Mouse (Mus musculus) heart, postnatal 36 days (tissue): ENCODE data around the gene Tpx2. TPM values are rescaled to one million over a fixed set of nuclear protein-coding genes. Genes with fewer than 3 reads are reported as not detected.

Experiments
- DNase-seq, 2 experiments: peaks; one replicate each; pipeline ENCODE4 v3.0.0; 2021 to 2022
- intact Hi-C: fragments of 180-260 bp; cut with DNase I; formaldehyde crosslinking; loops from one replicate; pipeline ENCODE4 v1.15.1; 2025
- microRNA-seq, 2 experiments: library from miRNA; unstranded; fragments of <30 nt; microRNA quantifications; one replicate each; pipeline ENCODE4 v1.2.0; 2021; ENCODE audit warnings: borderline number of aligned reads in 2 of 2
- total RNA-seq, 2 experiments: library from RNA; stranded (reverse); gene quantifications; 2 replicates each; pipeline ENCODE4 v1.2.3; 2021

The Tpx2 gene
- total RNA-seq, 2 experiments from 2014 or later = 0.89 to 1.6 TPM

- intact Hi-C loops = no loop called here
- DNase-seq = no peak
Observed at GRCm38 (mm10) chr2:152931456-152932160, 83.8 kb downstream of the Tpx2 start.

DNA sequence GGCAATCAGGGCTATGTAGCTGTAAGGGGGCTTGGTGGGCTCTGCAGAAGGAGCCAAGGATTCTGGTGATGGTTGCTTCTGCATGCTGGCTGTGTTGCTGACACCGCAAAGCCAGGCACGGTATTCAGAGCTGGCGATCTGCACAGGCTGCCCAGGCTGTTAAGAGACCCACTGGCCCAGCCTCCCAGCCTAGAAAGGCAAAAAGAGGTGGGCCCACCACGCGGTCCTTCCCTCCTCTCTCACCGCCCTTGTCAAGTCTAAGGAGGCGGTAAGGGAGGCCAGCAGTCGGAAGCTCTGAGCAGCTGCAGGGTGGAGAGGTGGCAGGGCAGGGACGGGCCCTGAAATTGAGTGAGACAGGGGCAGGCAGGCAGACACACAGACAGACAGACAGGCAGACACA, 85.3 kb downstream of the Tpx2 start, which contains the start of gene Foxs1:
Foxs1 (minus strand) TSS at position 161 of the 400 bp plus-strand sequence.
- intact Hi-C loops = loop anchor here (1.0 kb wide), 1 partner anchor 19 kb away; no protein-coding TSS in a partner anchor
- peak; percentile 46 to 57 for DNase-seq

DNA sequence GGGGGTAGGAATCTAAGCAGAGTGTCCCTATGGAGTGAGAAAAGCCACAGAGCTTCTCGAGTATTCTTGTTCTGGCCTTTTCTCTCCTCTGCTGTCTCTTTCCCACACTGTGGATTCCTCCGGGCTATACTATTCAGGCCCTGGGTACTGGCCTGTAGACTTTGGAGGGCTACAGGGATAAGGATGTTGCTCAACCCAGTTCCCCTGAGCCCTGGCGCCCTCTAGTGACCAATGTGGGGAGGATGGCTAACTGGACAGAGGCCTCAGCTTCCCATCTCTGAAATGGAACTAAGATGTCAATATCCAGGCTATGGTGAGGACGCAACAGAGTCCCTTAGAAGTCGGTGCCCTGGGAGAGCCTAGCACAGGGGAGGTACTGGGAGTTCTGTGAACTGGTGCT, 85.8 kb downstream of the Tpx2 start:
- peak; percentile 78 to 80 for DNase-seq
- intact Hi-C loops = loop anchor here (1.0 kb wide), 1 partner anchor 19 kb away; no protein-coding TSS in a partner anchor

DNA sequence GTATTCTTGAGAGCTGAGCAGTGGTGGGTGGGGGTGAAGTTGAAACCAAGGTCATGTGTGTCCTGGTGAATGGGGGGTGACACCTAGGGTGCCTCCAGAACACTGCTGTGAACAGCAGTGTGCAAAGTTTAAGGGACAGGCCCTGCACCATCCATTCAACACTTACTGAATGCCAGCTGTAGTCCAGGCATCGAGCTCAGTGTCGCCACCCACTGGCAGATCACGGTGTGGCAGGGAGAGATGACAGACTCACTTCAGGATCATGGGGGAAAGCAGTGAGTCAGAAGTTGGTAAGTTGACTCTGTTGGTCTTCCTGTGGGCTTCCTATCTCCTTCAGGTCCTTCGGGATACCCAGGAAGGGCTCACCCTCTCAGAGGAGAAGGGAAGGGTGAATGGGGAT, 92.1 kb downstream of the Tpx2 start:
- peak; percentile 46 to 71 for DNase-seq
- intact Hi-C loops = loop anchor here (5.0 kb wide), 1 partner anchor 33 kb away; no protein-coding TSS in a partner anchor

DNA sequence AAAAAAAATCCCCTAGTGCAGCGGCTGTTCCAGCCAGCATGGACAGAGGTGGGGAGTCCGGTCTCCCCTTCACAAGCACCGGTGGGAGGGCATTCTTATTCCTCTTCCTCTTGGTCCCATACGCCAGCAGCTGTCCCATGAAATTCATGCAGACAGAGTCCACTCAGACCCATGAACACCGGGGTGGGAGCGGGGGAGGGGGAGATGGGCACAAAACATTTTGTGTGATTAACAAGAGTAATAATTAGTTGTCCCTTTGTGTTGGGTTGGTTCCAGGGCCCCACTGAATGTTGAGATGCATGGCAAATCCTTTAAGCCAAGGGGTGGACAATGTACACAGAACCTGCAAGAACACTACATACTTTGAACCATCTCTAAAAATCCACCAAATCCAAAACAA, 93.3 kb downstream of the Tpx2 start:
- intact Hi-C loops = loop anchor here (5.0 kb wide), 1 partner anchor 34 kb away; no protein-coding TSS in a partner anchor

GRCm38 (mm10) chr2:152941776-152942175, 94.0 kb downstream of the Tpx2 start:
- intact Hi-C loops = loop anchor here (5.0 kb wide), 1 partner anchor 34 kb away; no protein-coding TSS in a partner anchor
- no peak for DNase-seq

More for the DNA sequence above, 93.3 kb downstream of the Tpx2 start:
- DNase-seq = no peak

GRCm38 (mm10) chr2:152942898-152943515, 95.2 kb downstream of the Tpx2 start:
- intact Hi-C loops = loop anchor here (5.0 kb wide), 1 partner anchor 36 kb away; no protein-coding TSS in a partner anchor
- no peak for DNase-seq

- intact Hi-C loops = loop anchor here (5.0 kb wide), 1 partner anchor 36 kb away; no protein-coding TSS in a partner anchor
- no peak for DNase-seq
Observed at GRCm38 (mm10) chr2:152943568-152943967, 95.8 kb downstream of the Tpx2 start.

GRCm38 (mm10) chr2:152944013-152944412, 96.2 kb downstream of the Tpx2 start:
- intact Hi-C loops = loop anchor here (5.0 kb wide), 1 partner anchor 37 kb away; no protein-coding TSS in a partner anchor

More at GRCm38 (mm10) chr2:152944013-152944412, 96.2 kb downstream of the Tpx2 start:
- DNase-seq = no peak

Small RNAs within 50 kb of the gene (microRNA-seq; reads per million reads assigned to microRNA genes)
- 0.67 to 2.9 reads per million in 2 experiments for gene Mir5622

Other genes starting within 250 kb of the Tpx2 start
- not detected for gene Defb45, start 248.6 kb upstream of the Tpx2 start, total RNA-seq
- not detected for gene Defb36, start 243.6 kb upstream of the Tpx2 start, total RNA-seq
- gene Defb25, start 224.9 kb upstream of the Tpx2 start, total RNA-seq = not detected
- 1 to 10 TPM; 6.5 to 7.8 TPM for gene Rem1, start 221.0 kb upstream of the Tpx2 start, total RNA-seq
- 10 to 100 TPM; 33.1 to 41.2 TPM for gene H13, start 178.5 kb upstream of the Tpx2 start, total RNA-seq
- gene Mcts2, start 160.9 kb upstream of the Tpx2 start, total RNA-seq = 10 to 100 TPM; 16.2 to 16.5 TPM
- 10 to 100 TPM; 50.9 to 53.7 TPM for gene Id1, start 111.7 kb upstream of the Tpx2 start, total RNA-seq
- gene Cox4i2, start 93.8 kb upstream of the Tpx2 start, total RNA-seq = 10 to 100 TPM; 13.1 to 16.0 TPM
- gene Bcl2l1, start 16.2 kb upstream of the Tpx2 start, total RNA-seq = 10 to 100 TPM; 52.5 to 73.5 TPM
- under 1 TPM in 1 of 2 experiments, not detected in 1; 0.22 TPM for gene Mylk2, start 63.4 kb downstream of the Tpx2 start, total RNA-seq
- 1 to 10 TPM; 2.8 to 3.6 TPM for gene Foxs1, start 85.2 kb downstream of the Tpx2 start, total RNA-seq
- not detected for gene Dusp15, start 103.7 kb downstream of the Tpx2 start, total RNA-seq
- gene Ttll9, start 114.5 kb downstream of the Tpx2 start, total RNA-seq = not detected
- gene Pdrg1, start 167.5 kb downstream of the Tpx2 start, total RNA-seq = 100 to 1,000 TPM; 120 to 130 TPM
- gene Xkr7, start 183.9 kb downstream of the Tpx2 start, total RNA-seq = not detected
- 10 to 100 TPM; 16.0 to 23.1 TPM for gene Ccm2l, start 218.0 kb downstream of the Tpx2 start, total RNA-seq